Mouse (Mus musculus): ENCODE data around the gene Tex37. TPM values are rescaled to one million over a fixed set of nuclear protein-coding genes. Genes with fewer than 3 reads are reported as not detected.

Gene Tex37
- polyA plus RNA-seq, 1 experiment, result not detected

DNA sequence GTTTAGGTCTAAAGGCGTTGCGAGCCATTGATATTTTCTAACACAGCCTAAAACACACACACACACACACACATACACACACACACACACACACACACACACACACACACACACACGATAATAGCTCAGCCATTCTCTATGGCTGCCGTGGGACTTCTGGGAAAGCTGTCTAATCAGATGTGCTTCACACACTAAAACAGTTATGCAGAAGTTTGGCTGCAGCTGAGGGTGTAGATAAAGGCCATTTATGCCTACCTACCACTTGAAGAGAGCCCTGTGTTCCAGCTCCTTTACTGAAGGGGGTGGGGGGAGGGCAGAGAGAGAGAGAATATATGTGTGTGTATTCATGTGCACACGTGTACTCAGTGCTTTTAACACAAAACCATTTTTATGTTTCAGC lies 15.0 kb downstream of the Tex37 start:
- Histone ChIP-seq H3K4me3 (ENCODE audit: insufficient read depth, low read depth, low read length) (no peak overlapping the region), H3K27ac (ENCODE audit: insufficient read depth, low read depth, low read length) (no peak overlapping the region), H3K4me1 (ENCODE audit: control insufficient read depth, insufficient read depth, low read length) (no peaks in the 10 kb centered on the region; the same call in 1 of the 2 replicates)
- TF ChIP-seq CTCF (IDR thresholded peaks at IDR 0.05; ENCODE audit: insufficient read depth, low read depth, low read length) (no peak), POLR2A (IDR thresholded peaks at IDR 0.05; ENCODE audit: insufficient read depth, low read depth, low read length) (no peak)
- 72% methylated on average over 5 of the region's 5 CpGs for WGBS

DNA sequence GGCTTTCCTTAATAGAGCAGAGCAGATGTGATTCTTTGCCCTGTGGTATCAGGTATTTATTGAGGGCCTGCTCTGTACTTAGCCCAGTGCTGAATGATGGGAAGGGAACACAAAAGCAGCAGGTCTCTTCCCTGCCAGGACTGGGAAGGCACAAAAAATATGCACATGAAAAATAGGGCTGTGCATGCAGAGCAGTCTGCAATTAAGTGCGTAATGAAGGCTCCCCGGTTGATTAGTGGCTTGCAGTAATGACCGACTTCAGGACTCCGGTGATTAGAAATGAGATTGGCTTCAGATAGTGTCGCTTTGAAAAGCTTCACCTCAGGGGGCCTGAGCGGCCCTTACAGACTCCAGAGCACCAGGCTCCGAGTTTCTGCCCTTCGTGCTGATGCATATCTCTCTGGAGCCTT lies 19.1 kb downstream of the Tex37 start:
- no peak overlapping the region for H3K4me3 ChIP-seq (ENCODE audit: insufficient read depth, low read depth, low read length)
- no peaks in the 10 kb centered on the region; the same call in 1 of the 2 replicates for H3K4me1 ChIP-seq (ENCODE audit: control insufficient read depth, insufficient read depth, low read length)
- 29% methylated on average over 8 of the region's 8 CpGs for WGBS
- TF ChIP-seq POLR2A (IDR thresholded peaks at IDR 0.05; ENCODE audit: insufficient read depth, low read depth, low read length), result no peak
- no peak for TF ChIP-seq CTCF (IDR thresholded peaks at IDR 0.05; ENCODE audit: insufficient read depth, low read depth, low read length)
- no peak overlapping the region for H3K27ac ChIP-seq (ENCODE audit: insufficient read depth, low read depth, low read length)

DNA sequence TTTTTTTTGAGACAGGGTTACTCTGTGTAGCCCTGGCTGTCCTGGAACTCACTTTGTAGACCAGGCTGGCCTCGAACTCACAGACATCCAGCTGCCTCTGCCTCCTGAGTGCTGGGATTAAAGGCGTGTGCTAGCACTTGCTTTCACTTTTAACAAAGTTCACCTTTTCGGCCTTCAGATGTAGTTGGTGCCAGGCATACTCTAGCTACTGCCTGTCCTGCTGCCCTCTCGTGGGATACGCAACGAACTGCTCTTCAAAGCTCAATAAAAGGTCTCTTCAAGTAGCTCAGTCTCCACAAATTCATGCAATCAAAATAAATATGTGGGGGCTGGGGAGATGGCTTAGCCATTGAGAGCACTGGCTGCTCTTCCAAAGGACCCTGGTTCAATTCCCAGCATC lies 20.6 kb downstream of the Tex37 start:
- 78% methylated on average over 6 of the region's 6 CpGs for WGBS
- H3K4me1 ChIP-seq (ENCODE audit: control insufficient read depth, insufficient read depth, low read length), result no peaks in the 10 kb centered on the region; the same call in 1 of the 2 replicates
- TF ChIP-seq POLR2A (IDR thresholded peaks at IDR 0.05; ENCODE audit: insufficient read depth, low read depth, low read length), result no peak
- no peak for TF ChIP-seq CTCF (IDR thresholded peaks at IDR 0.05; ENCODE audit: insufficient read depth, low read depth, low read length)
- no peak overlapping the region for H3K27ac ChIP-seq (ENCODE audit: insufficient read depth, low read depth, low read length)
- no peak overlapping the region for H3K4me3 ChIP-seq (ENCODE audit: insufficient read depth, low read depth, low read length)

DNA sequence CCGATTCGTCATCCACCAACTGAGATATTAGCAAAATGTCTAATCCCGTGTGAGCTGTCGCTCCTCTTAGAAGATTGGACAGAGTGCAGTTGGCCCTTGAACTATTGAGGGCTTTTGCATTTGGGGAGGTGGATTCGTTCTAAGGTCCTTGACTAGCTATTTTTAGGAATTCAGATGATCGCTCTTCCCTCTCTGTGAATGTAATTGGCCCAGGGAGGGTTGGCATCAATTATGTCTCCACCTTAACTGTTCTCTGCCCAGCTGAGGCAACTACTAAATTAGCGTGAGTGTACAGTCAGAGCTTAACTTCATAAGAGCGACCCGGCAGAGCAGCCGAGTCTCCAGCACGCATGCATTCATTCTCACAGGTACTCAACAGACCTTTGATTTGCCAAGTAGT lies 30.7 kb downstream of the Tex37 start:
- 81% methylated on average over 11 of the region's 11 CpGs for WGBS
- no peak for TF ChIP-seq POLR2A (IDR thresholded peaks at IDR 0.05; ENCODE audit: insufficient read depth, low read depth, low read length)
- no peak for TF ChIP-seq CTCF (IDR thresholded peaks at IDR 0.05; ENCODE audit: insufficient read depth, low read depth, low read length)
- no peaks in the 10 kb centered on the region for H3K4me1 ChIP-seq (ENCODE audit: control insufficient read depth, insufficient read depth, low read length)
- no peak overlapping the region for H3K27ac ChIP-seq (ENCODE audit: insufficient read depth, low read depth, low read length)
- no peak overlapping the region for H3K4me3 ChIP-seq (ENCODE audit: insufficient read depth, low read depth, low read length)

DNA sequence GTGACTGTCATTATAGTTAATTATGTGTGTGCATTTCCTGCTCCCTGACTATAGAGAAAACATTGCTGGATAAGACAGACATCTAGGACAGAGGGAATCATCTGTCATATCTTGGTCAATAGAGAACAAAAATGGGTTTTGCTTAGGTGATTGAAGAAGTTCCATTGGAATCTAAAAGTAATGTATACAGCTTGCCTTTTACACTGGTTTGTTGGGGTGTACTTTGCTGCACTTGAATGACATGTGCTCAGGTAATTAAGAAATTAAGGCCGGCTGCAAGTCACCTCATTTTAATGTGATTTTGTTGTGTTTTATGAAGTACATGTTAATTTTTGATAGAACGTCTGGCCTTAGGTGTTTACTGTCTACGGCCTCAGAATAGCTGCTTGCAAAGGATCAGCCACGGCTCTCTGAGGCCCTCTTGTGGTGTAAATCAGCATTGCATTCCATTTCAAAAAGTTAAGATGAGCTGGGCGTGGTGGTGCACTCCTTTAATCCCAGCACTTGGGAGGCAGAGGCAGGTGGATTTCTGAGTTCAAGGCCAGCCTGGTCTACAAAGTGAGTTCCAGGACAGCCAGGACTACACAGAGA lies 37.9 kb downstream of the Tex37 start:
- TF ChIP-seq POLR2A (IDR thresholded peaks at IDR 0.05; ENCODE audit: insufficient read depth, low read depth, low read length), result no peak
- 0 out of 2 replicates have a peak, but pooled peaks have one; percentile 18 for TF ChIP-seq CTCF (IDR thresholded peaks at IDR 0.05; ENCODE audit: insufficient read depth, low read depth, low read length)
- H3K4me1 ChIP-seq (ENCODE audit: control insufficient read depth, insufficient read depth, low read length), result no peaks in the 10 kb centered on the region
- no peak overlapping the region for H3K4me3 ChIP-seq (ENCODE audit: insufficient read depth, low read depth, low read length)
- H3K27ac ChIP-seq (ENCODE audit: insufficient read depth, low read depth, low read length), result no peak overlapping the region
- WGBS, result 7% methylated on average over 5 of the region's 5 CpGs

DNA sequence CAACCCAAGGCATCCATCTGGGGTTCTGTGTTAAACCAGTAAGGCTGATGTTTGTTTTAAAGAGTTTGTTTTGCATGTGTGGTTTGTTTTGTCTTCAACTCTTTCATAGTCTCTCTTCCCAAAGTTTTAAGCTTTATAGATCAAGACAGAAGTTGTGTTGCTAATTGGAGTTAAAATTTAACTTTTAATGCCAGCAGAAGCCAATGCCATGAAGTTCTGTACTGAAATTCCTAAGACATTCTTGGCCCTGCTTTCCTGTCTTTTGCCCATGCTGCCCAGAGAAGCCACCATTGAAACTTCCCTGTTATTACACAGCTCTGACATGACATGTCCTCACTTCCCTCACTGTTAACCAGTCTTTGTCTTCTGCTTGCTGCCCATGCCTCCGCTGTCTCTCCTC lies 43.7 kb downstream of the Tex37 start:
- no peak overlapping the region for H3K4me3 ChIP-seq (ENCODE audit: insufficient read depth, low read depth, low read length)
- peaks cover 1% of the 10 kb centered on the region; the same call in 1 of the 2 replicates for H3K4me1 ChIP-seq (ENCODE audit: control insufficient read depth, insufficient read depth, low read length)
- 96% methylated on average over 1 of the region's 1 CpGs for WGBS
- TF ChIP-seq CTCF (IDR thresholded peaks at IDR 0.05; ENCODE audit: insufficient read depth, low read depth, low read length), result no peak
- no peak for TF ChIP-seq POLR2A (IDR thresholded peaks at IDR 0.05; ENCODE audit: insufficient read depth, low read depth, low read length)
- H3K27ac ChIP-seq (ENCODE audit: insufficient read depth, low read depth, low read length), result no peak overlapping the region

DNA sequence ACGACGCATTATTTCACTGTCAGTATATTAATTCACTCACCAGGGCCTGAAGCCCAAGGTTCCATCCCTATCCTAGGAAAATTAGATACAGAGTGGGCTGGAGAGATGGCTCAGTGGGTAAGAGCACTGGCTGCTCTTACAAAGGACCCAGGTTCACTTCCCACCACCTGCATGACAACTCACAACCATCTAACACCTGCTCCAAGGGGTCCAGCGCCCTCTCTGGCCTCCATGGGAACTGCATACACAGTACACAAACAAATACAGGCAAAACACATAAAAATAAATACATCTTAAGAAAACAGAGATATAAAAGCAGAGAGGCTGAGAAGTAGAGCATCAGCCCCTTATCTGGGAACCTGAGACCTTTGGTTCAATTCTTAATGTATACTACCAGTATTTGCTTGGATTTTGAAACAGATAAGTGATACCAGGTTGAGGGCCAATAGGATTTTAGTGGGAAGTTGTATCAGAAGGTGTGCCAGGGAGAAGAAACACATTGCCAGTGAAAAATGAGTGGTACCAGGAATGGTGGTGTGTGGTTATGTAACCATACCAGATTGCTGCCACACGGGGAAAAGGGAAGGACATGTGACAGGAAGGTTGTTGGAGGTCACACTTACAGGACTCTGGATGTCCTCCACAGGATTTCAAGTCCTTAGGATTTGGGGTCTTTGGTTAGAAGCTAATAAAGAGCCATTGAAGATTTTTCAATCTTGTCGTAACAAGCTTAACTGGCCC lies 44.5 kb downstream of the Tex37 start:
- TF ChIP-seq POLR2A (IDR thresholded peaks at IDR 0.05; ENCODE audit: insufficient read depth, low read depth, low read length) (no peak), CTCF (IDR thresholded peaks at IDR 0.05; ENCODE audit: insufficient read depth, low read depth, low read length) (no peak)
- no peak overlapping the region for H3K4me3 ChIP-seq (ENCODE audit: insufficient read depth, low read depth, low read length)
- H3K4me1 ChIP-seq (ENCODE audit: control insufficient read depth, insufficient read depth, low read length), result peaks cover 4% of the 10 kb centered on the region; the same call in 1 of the 2 replicates
- H3K27ac ChIP-seq (ENCODE audit: insufficient read depth, low read depth, low read length), result no peak overlapping the region
- 72% methylated on average over 5 of the region's 5 CpGs for WGBS

DNA sequence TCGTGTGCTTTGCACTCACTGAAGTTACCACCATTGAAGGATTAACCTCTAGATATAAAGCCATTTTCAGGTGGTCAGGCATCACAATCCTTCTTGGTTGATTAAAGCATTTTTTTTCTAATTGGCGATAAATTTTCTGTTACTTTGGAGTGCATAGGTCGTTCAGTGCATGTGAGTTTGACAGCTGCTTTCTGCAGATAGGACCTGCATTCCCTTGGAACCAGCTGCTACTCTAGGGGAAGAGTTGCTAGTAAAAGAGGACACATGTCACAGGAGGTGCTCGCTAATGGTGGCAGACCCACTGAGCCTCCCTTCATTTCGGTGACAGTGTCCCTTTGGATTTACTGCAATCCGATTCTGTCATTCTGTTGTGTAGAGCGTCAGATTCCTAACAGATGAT lies 46.2 kb downstream of the Tex37 start:
- Histone ChIP-seq H3K4me1 (ENCODE audit: control insufficient read depth, insufficient read depth, low read length) (peaks cover 4% of the 10 kb centered on the region; the same call in 1 of the 2 replicates), H3K4me3 (ENCODE audit: insufficient read depth, low read depth, low read length) (no peak overlapping the region), H3K27ac (ENCODE audit: insufficient read depth, low read depth, low read length) (no peak overlapping the region)
- 78% methylated on average over 7 of the region's 7 CpGs for WGBS
- TF ChIP-seq POLR2A (IDR thresholded peaks at IDR 0.05; ENCODE audit: insufficient read depth, low read depth, low read length), result no peak

DNA sequence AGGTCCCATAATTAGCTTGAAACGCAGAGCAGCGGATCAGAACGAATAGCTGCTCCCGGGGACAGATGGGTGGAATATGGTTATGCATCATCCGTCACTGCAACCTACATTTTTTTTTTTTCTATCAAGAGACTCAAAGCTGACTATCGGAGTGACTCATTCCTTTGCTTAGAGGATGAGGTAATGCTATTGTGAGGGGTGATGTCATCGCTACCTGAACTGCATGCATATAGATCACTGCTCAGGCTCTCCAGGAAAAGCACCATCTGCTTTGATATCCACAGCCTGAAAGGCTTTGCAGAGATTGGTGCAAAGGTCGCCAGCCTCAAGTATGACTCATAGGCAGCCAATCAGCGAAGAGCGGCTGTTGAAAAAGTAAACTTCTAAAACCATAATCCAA lies 46.6 kb downstream of the Tex37 start:
- peaks cover 6% of the 10 kb centered on the region; the same call in 1 of the 2 replicates for H3K4me1 ChIP-seq (ENCODE audit: control insufficient read depth, insufficient read depth, low read length)
- TF ChIP-seq POLR2A (IDR thresholded peaks at IDR 0.05; ENCODE audit: insufficient read depth, low read depth, low read length), result no peak
- TF ChIP-seq CTCF (IDR thresholded peaks at IDR 0.05; ENCODE audit: insufficient read depth, low read depth, low read length), result no peak
- no peak overlapping the region for H3K27ac ChIP-seq (ENCODE audit: insufficient read depth, low read depth, low read length)
- 51% methylated on average over 10 of the region's 10 CpGs for WGBS
- no peak overlapping the region for H3K4me3 ChIP-seq (ENCODE audit: insufficient read depth, low read depth, low read length)
